In the genomic region with DNA sequence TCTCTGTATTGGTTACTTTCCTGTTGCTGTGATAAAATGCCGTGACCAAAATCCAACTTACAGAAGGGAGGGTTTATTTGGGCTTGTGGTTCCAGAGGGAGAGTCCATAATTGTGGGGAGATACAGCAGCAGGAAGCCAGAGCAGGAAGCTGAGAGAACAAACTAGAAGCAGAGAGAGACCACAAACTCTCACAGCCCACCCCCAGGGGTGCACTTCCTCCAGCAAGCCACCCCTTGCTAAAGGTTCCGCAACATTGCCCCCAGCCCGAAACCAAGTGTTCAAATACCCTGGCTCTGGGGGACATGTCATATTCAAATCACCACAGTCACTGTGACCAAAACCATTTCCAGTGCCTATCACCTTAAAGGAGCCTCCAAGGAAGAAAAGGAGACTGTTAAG, we compare ENCODE assay signal across 26 mouse cellular contexts.
"Had no signal": no experiment of that assay in that cellular context is flagged by ENCODE, and none has a peak within 500 bp of the region (broad histone marks: within the 10 kb centered on the region; RNA-seq: fewer than 3 reads in every experiment).

No protein-coding gene starts in this region.

- H3K9ac ChIP-seq: heart, embryonic 13.5 days; heart, embryonic 15.5 days; hindbrain, embryonic 12.5 days; hindbrain, embryonic 14.5 days; intestine, embryonic 15.5 days; limb, embryonic 12.5 days; liver, embryonic 13.5 days had no signal

- H3K9me3 ChIP-seq: heart, embryonic 13.5 days; heart, embryonic 15.5 days; hindbrain, embryonic 10.5 days; hindbrain, embryonic 12.5 days; intestine, embryonic 15.5 days; limb, embryonic 10.5 days; limb, embryonic 12.5 days; liver, embryonic 13.5 days had no signal

- H3K27ac ChIP-seq: heart, adult 2 months; heart, embryonic 13.5 days; heart, embryonic 15.5 days; hindbrain, embryonic 10.5 days; hindbrain, embryonic 12.5 days; hindbrain, embryonic 14.5 days; intestine, embryonic 15.5 days; layer of hippocampus, adult 2 months; left cerebral cortex, adult 2 months; limb, embryonic 10.5 days; limb, embryonic 12.5 days; liver, embryonic 13.5 days had no signal

- H3K4me1 ChIP-seq: heart, embryonic 13.5 days; heart, embryonic 15.5 days; hindbrain, embryonic 10.5 days; hindbrain, embryonic 12.5 days; limb, embryonic 12.5 days had no signal

- H3K4me2 ChIP-seq: heart, embryonic 11.5 days; heart, embryonic 13.5 days; heart, embryonic 15.5 days; hindbrain, embryonic 12.5 days; hindbrain, embryonic 14.5 days; intestine, embryonic 15.5 days; limb, embryonic 12.5 days; liver, embryonic 11.5 days; liver, embryonic 13.5 days had no signal

- H3K36me3 ChIP-seq: heart, embryonic 13.5 days; heart, embryonic 15.5 days; hindbrain, embryonic 10.5 days; hindbrain, embryonic 12.5 days; intestine, embryonic 15.5 days; limb, embryonic 10.5 days; limb, embryonic 12.5 days had no signal

- H3K4me3 ChIP-seq: heart, adult 2 months; heart, embryonic 13.5 days; heart, embryonic 15.5 days; hindbrain, embryonic 10.5 days; hindbrain, embryonic 12.5 days; intestine, embryonic 15.5 days; layer of hippocampus, adult 2 months; left cerebral cortex, adult 2 months; limb, embryonic 10.5 days; limb, embryonic 12.5 days; liver, embryonic 13.5 days had no signal

- ATAC-seq: hindbrain, embryonic 16.5 days; inflammation-experienced regulatory T-cells, adult 6 months; intestine, embryonic 15.5 days; intestine, postnatal 0 days had no signal

- DNase-seq: gastrocnemius, postnatal 14 days; gastrocnemius, postnatal 36 days; heart, adult 2 months; heart, postnatal 4 days; kidney, adult 18-20 months; kidney, adult 8-10 months; kidney, postnatal 10 days; kidney, postnatal 25 days; kidney, postnatal 4 days; liver; liver, embryonic 13.5 days had no signal

- H3K27me3 ChIP-seq: heart, embryonic 13.5 days; heart, embryonic 15.5 days; intestine, embryonic 15.5 days; liver, embryonic 13.5 days had no signal
